Mouse (Mus musculus): Measurements from ENCODE around the gene Smyd3. TPM values are rescaled to one million over a fixed set of nuclear protein-coding genes. Genes with fewer than 3 reads are reported as not detected.

Smyd3 gene
- polyA plus RNA-seq, 1 experiment: 2.0 TPM

DNA sequence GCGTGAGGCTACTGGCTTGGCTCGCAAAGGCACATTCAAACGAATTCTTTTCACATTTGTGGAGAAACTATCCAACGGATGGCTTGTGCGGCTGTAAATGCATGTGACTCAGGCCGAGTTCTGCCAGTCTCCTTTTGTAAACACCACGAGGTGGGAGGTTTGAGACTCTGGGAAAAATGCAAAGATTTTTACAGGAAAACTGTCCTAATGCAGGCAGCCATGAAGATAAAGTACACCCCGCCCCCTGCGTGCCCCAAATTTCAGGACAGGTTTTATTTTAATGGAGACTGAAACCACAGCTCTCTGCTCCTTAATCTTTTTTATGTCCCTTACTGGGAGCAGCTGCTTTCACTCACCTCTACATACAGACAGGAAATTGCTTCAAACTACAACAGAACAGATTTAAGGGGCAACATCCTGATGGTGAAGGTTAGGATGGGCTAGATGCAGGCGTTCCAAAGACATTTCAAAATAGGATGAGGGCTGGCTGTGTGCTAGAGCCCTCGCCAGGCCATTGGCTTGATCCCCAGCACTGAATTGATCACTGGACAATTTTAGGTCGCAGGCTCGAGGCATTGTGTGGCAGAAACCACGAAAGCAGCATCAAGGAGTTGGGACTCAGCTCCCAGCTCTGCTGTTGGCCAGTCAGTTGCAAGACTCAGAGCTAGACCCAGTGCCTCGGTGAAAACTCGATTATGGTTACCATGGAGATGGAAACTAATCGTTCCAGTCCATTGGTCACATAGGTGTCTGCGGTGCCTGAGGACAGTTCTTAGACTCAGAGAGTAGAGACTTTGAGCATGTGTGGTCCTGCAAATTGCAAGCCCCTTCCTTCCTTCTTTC is 457.5 kb downstream of the Smyd3 start:
- DNase-seq (ENCODE audit: low read depth, low spot score): no peak
- 32% methylated on average over 18 of the region's 18 CpGs for WGBS

DNA sequence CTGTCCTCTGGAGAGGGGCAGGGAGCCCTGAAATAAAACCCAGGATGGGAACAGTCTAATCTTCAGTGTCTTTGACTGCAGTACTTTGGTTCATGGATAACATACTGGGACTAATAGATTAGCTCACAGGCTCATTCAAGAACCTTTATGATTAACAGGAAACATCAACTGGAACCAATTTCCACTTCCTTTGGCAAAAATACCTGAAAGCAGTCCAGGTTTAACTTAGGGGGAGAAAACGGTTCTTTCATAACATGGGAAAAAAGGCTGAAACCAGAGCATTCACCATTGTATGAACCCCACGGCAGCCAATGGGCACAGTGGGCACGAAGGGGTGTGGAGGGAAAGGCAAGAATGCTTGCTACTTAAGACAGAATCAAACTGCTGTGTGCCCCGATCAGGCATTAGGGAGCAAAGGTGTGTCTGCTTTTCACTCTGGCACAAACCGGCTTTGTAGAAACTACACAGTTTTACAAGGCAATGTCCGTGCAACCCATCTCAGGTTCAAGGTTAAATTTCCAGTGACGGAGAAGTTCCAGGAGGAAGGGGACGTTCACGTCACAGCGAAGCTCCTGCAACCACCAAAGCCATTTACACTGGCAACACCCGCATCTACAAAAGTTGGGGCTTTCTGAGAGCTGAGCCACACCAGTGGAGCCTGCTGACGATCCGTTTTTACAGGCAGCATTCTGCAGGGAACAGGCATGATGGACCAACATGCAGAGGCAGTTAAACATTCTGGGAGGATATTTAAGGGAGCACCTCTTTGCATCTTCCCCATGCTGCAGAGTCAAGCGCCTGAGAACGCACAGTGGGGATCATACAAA is 458.3 kb downstream of the Smyd3 start:
- no peak for DNase-seq (ENCODE audit: low read depth, low spot score)
- WGBS: 27% methylated on average over 15 of the region's 15 CpGs

DNA sequence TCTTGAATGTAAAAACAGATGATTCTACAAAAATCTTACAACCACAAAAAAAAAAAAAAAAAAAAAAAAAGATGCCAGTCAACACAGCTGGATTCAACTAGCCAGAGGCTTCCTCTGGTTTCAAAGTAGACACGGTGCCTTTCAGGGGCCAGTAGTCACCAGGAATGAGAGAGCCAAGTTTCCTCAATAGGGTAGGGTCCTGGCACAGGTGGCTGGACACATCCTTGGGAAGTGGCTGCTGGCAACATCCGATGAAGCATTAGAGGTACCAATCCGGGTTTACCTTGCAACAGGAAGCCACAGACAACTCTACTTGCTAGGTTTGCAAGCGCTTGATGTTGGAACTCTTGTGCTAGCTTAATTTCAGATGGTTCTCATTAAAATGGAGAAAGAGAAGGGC is 459.2 kb downstream of the Smyd3 start:
- DNase-seq (ENCODE audit: low read depth, low spot score): no peak
- WGBS: 86% methylated on average over 4 of the region's 4 CpGs

DNA sequence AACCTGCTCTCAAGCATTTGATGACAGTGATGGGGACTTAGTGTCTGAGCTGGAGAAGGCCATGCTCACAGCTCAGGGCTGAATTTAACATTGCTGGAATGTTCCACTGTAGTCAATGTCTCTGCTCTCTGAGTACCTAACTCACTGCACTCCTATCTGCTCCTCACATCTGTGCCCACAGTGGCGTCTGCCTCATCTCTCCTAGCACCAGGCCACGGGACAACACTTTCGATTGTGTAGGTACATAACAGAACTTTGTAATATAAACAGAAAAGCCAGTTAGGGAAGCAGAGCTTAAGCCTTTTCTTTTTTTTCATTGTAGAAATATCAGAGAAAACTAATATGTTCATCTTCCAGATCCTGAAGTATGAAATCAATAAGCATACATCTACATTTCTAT is 462.1 kb downstream of the Smyd3 start:
- no peak for DNase-seq (ENCODE audit: low read depth, low spot score)
- 92% methylated on average over 3 of the region's 3 CpGs for WGBS

DNA sequence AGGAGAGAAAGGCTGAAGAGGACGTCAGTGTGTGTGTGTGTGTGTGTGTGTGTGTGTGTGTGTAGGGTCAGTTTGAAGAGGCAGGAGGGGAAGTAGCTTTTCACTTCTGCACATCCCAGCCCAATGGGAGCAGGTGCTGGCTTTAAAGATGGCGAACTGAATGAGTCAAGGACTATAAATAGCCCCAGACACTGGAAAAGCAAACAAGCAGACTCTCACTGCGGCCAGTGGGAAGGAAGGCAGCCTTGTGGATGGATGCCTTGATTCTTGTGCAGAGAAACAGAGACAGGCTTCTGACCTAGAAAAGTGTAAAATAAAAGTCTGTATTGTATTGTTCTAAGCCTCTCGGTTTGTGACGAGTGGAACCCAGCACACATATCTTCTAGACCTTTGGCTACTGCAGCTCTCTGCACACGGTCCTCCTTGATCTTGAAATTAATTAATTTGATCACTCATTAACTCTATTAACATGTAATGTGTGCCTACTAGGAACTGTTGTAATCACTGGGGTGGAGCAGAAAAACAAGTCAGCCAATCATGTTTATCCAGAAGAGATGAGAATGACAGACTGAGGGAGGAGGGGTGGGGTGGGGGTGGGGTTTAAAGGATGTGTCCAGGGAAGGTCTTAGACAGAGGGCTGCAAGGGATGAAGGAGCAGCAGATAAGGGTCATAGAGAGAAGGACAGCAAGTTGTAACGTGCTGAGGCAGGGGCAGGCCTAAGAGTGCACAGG is 463.3 kb downstream of the Smyd3 start:
- no peak for DNase-seq (ENCODE audit: low read depth, low spot score)

DNA sequence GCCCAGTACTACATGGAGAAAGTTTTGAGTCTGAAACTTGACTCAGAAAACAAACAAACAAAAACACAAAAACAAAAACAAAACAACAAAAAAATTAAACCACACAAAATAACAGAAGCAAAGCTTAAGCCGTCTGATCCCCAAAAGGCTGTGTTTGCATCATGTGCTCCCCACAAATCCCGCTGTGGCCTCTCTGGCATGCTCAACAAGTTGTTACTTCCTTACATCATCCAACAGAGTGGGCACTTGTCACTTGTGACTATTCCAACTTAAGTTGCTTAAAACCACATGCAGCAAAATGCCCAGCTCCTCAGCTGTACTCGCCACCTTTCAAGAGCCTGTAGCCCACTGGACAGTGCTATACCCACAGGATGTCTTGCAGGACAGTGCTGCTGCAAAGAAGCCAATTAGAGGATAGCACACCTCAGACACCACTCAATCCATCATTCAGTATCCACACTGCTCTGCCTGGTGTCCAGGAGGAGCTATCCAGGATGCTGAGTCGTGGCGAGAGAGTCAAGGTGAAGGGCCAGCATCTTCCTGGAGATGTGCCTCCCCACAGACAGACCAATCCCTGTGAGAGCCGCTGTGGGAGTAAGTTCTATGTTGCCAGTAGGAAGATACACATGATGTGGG is 465.2 kb downstream of the Smyd3 start:
- WGBS: 94% methylated on average over 6 of the region's 6 CpGs
- no peak for DNase-seq (ENCODE audit: low read depth, low spot score)

More for the DNA sequence above, 463.3 kb downstream of the Smyd3 start:
- 58% methylated on average over 7 of the region's 7 CpGs for WGBS

DNA sequence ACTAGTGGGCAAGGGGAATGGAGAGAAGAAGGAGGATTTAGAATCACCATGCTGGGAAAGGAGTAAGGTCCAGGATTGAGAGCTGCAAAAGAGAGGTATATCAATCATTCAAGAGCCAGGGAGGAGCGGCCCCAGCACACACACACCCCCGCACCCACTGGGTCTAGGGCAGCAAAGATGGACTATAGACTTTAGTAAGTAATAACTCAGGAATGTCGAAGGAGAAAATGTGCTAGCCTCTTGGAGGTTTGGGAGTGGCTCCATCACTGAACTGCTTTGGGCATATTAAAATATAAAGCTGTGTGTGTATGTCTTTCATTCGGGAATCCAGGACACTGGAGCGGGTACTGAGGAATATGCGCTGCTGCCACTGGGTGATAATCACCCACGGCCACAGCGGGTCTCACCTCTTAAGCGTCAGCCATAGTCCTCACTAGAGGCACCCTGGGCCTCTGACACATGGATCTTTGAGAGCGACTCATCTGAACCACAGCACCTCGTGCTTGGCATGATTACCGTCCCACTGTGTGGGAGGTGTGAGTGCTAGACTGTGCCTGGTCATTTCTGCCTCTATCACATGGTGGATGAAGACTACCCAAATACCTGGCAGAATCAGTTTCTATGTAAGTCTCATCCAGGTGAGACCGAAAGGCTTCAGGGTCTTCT is 469.8 kb downstream of the Smyd3 start:
- no peak for DNase-seq (ENCODE audit: low read depth, low spot score)
- WGBS: 82% methylated on average over 13 of the region's 13 CpGs

DNA sequence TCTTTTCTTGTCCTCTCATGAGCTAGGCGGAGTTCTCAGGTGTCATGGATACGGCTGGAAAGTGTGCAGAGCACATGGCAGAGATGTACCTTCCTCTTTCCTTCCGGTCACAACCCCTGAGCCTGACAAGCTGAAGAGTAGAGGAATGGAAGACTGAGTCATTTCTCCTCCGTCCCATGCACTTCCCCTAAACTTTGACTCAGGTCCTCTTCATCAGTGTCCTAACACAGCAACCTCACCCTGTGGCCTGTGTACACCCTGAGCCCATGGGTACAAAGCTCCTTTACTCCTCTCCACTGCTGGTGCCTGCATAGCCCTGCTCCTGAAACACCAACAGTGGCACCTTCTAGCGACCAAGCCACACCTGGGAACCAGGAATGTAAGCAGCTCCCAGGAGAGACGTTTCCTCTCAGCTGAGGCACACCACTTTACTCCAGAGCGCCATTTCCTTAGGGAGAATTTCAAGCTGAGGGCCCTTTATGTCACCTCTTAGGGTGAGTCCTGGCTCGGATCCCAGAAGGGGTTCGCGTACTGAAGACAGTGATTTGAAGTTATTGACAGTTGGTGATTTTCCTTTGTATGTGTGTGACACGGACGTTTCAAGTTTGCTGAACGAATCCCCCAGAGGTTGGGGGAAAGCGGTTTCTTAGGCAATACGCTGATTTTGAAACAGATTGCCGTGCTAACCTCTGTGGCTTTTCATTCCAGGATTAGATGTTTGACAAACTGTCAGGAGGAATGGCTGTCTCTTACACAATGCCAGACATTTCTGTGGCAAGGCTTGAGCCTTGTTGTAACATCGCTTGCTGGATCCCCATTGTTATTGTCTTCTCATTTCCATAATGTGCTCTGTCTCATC is 471.8 kb downstream of the Smyd3 start:
- 70% methylated on average over 17 of the region's 17 CpGs for WGBS

DNA sequence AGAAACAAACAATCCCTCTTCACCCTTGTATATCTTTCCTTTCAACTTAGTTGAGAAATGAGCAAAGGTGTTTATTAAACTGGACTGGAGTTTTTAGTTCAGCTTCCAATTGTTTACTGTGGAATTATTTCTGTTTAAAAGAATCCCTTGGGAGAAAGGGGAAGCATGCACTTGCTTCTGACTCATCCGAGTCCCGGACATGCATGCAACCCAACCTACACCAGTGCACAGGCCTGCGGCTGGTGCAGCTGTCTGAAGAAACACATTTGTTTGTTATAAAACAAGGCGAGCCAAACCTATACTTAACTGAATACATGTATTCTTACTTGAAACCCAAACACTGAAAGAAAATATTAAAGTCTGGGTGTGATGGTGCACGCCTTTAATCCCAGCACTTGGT is 473.7 kb downstream of the Smyd3 start:
- no peak for DNase-seq (ENCODE audit: low read depth, low spot score)
- 73% methylated on average over 5 of the region's 5 CpGs for WGBS

More for the DNA sequence above, 471.8 kb downstream of the Smyd3 start:
- DNase-seq (ENCODE audit: low read depth, low spot score): no peak

DNA sequence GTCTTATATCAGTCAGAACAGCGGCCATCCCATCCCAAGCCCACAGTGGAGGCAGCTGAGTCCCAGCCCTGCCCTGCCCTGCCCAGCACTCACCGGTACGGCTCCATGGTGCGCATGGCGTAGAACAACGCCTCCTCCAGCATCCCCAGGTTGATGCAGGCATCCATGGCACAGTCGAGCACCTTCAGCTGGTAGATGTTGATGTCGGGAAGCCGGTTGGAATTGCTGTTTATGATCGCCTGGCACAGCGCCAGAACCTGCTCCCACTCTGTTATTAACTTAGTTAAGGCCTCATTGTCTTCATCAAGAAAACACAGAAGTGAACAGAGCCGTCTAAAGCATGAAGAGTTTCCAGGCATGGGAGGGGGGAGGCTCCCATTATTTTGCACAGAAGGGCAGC is 474.2 kb downstream of the Smyd3 start:
- DNase-seq (ENCODE audit: low read depth, low spot score): no peak
- 51% methylated on average over 12 of the region's 12 CpGs for WGBS

DNA sequence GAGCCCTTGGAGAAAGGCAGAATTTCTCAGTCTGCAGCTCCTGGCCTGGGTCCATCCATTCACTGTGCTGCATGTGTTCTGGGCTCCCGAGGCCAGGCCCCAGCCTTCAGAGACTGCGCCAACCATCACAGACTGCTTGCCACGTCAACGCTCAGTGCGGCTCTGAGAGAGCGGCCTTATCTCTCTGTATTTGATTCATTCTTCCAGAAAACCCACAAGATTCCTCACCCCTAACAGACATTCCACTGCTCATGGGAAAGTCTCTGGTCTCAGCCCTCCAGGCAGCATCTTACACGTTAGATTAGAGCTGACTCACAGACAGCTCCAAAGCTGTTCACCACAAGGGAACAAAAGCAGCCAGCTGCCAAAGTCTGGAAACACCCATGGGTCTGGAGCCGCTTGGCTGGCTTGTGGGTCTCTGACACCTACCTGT is 475.9 kb downstream of the Smyd3 start:
- 86% methylated on average over 8 of the region's 8 CpGs for WGBS
- no peak for DNase-seq (ENCODE audit: low read depth, low spot score)

DNA sequence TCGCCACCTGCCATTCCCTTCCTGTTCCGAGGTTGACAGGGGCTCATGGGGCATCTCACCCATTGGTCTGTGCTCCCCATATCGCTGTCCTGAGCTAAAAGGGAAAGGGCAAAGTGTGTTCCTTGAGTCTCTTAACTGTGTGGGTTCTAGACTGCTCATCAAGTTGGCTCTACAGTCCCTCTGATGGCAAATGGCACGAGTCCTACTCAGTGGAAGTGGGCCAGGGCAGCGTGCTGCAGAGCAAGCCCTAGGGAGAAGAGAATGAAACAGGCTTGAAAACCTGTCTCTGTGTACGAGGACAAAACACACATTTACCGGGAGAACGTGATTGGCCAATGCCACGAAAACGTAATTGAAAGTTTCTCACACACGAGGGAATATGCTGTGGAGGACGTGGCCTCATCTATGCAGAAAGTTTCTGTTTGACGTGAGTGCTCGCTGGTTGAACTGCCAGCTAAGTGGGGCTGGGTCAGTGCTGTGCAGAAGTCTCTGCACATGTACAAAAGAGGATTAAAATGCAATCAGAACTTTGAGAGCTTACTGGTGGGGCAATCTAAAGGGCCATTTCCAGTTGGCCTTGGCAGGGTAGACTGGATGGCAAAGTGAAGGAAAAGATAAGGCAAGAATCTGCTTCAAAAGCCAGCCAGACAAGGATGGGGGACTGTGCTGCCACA is 476.5 kb downstream of the Smyd3 start:
- DNase-seq (ENCODE audit: low read depth, low spot score): no peak
- WGBS: 91% methylated on average over 14 of the region's 14 CpGs

DNA sequence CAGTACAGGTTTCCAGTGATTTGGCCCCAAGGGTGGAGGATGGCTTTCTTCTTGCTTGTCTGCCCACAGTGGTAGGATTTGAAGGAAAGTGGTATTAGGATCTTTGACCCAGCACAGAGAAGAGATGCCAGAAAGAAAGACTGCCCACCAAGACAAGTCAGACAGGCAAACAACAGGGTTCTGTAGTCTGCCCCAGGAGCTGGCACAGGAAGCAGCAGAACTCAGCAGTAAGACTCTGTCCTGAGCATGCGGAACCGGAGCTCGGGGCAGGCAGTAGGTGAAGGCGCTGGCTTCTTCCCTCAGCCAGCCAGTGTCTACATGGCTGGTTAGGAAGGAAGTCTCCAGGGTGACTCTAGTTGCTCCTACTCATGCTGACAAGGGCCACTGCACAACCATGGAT is 479.0 kb downstream of the Smyd3 start:
- DNase-seq (ENCODE audit: low read depth, low spot score): no peak
- WGBS: 94% methylated on average over 4 of the region's 4 CpGs

DNA sequence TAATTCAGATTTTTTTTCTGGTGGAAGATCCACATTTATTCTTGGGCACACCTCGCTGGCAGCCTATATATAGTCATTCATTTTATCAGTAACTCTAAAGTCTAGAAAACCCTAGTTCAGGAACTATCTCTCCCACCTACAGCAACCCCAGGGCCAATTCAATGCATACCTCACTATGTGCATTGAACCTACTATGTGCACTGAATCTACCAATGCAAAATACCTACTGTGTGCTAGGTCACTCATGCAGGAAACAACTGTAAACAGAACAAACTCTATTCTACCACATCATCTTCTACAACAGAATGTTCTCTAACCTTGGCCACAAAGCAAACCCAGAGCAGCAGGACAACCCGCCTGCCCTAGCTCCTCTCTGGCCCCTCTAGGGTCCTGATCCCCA is 484.9 kb downstream of the Smyd3 start:
- WGBS: 94% methylated on average over 2 of the region's 2 CpGs
- DNase-seq (ENCODE audit: low read depth, low spot score): no peak

DNA sequence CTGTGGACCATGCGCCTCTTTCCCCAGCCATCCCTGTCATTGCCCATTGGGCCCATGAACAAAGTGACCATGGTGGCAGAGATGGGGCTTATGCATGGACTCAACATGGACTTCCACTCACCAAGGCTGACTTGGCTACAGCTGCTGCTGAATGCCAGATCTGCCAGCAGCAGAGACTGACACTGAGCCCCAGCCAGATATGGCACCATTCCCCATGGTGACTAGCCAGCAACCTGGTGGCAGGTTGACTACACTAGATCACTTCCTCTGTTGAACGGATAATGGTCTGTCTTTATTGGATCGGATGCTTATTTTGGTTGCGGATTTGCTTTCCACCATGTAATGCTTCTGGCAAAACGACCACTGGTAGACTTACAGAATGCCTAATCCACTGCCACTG is 486.3 kb downstream of the Smyd3 start:
- WGBS: 98% methylated on average over 5 of the region's 5 CpGs
- DNase-seq (ENCODE audit: low read depth, low spot score): no peak

DNA sequence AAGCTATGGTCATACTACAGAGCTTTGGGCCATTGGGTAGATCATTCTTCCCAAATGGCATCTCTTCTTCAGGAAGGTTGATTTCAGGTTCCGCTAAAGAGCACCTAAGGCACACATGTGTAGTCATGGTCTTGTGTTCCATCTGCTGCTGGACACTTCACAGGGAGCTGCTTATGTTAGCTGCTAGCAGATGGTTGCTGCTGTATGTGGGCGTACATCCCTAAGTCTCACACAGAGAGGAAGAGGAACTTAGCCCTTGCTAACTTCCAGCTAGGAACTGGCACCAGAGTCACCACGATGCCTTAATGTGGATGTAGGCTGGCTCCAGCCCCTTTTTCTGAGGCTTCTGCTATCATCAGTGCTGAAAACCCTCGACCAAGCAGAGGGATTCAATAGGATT is 491.2 kb downstream of the Smyd3 start:
- no peak for DNase-seq (ENCODE audit: low read depth, low spot score)
- 92% methylated on average over 4 of the region's 4 CpGs for WGBS

DNA sequence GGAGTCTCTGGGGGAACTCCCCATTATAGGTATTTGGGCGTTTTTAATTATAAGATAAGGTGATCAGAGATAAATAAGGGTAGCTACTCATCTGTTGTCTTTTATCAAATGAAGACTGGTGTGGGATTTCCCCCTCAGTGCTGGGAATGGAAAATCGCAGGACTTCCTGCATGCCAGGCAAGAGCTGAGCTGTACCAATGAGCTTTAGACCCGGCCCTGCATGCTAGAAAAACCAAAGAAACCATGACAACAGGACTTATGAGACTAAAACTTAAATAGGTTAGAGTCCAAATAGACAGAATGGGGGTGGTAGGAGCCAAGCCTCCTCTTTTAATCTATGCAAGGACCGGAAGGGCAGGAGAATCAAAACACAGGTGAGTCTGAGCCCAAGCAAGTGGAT is 492.7 kb downstream of the Smyd3 start:
- no peak for DNase-seq (ENCODE audit: low read depth, low spot score)
- WGBS: 89% methylated on average over 4 of the region's 4 CpGs

DNA sequence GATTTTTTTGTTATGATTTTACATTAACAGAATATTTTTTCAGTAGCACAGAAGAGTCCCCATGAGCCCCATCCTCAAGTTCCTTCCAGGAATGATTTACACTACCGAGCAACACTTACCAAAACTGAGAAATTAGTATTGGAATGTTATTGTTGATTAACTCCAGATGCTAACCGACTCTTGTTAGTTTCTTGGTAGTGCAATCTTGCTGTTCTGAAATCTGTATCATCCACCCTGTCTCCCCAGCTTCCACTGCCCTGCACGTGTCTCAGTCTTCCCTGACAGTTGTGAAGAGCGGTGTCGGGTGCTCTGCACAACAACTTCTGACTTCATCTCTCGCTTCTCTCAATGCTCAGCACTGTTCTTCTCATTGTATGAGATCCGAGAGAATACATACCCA is 494.4 kb downstream of the Smyd3 start:
- DNase-seq (ENCODE audit: low read depth, low spot score): no peak
- WGBS: 87% methylated on average over 7 of the region's 7 CpGs

Data from large intestine, adult 2 months (tissue).